Mouse (Mus musculus): ENCODE results near the gene Shprh. TPM values are rescaled to one million over a fixed set of nuclear protein-coding genes. Genes with fewer than 3 reads are reported as not detected.

The Shprh gene
- total and polyA plus RNA-seq, 3 experiments: 11.0 to 12.9 (median 12.1) TPM

DNA sequence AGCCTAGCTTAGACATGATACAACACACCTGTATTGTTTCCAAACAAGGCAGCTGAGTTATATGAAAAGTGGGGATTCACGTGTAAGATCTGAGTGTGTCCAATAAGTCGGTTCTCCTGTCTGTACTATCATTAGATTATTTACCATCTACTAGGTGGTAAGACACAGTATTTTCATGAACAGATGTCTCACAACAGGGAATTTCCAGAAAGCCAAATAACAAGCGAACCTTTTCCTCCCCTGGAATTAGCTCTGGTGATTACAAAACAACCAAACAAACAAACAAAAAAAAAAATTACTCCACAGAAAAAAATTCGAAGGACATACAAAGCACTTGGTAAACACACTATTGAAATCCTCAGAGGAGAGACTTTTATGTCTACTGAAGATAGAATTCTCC lies 781 bp upstream of the Shprh start:
- Histone ChIP-seq H3K27me3 (replicated peaks) (no peaks in the 10 kb centered on the region), H3K9ac (ENCODE audit: insufficient read depth, low read depth) (no peak overlapping the region), H3K9me3 (replicated peaks; ENCODE audit: low read length) (no peaks in the 10 kb centered on the region), H3K4me3 (replicated peaks in 1 of 3; ENCODE audit: low read depth in 2 of 3, low read length in 2 of 3, poor library complexity in 1 of 3) (no peak overlapping the region), H3K4me1 (ENCODE audit: control insufficient read depth in 1 of 2, insufficient read depth in 2 of 2) (peaks cover 4 to 31% of the 10 kb centered on the region in 2 experiments; a peak in 3 of 4 replicates), H3K36me3 (replicated peaks in 1 of 2; ENCODE audit: control insufficient read depth in 1 of 2, insufficient read depth in 1 of 2, low read length in 1 of 2) (peaks cover 10 to 22% of the 10 kb centered on the region in 2 experiments), H3K79me2 (replicated peaks; ENCODE audit: control insufficient read depth, extremely low read depth, insufficient read depth, poor library complexity, severe bottlenecking) (peaks cover 32% of the 10 kb centered on the region), H3K4me2 (ENCODE audit: insufficient read depth, low read depth, poor library complexity, severe bottlenecking) (peak overlapping the region; percentile 21; the same call in 1 of the 2 replicates), H3K27ac (ENCODE audit: insufficient read depth, low read depth) (no peak overlapping the region)
- TF ChIP-seq MAX (IDR thresholded peaks at IDR 0.05; ENCODE audit: low read length) (no peak), RAD21 (IDR thresholded peaks at IDR 0.05; ENCODE audit: low read depth, low read length) (no peak), ETS1 (conservative IDR thresholded peaks at IDR 0.05; ENCODE audit: low read depth, low read length) (no peak), CHD1 (IDR thresholded peaks at IDR 0.05; ENCODE audit: low read depth, low read length) (no peak), E2F4 (IDR thresholded peaks at IDR 0.05; ENCODE audit: insufficient replicate concordance, low read depth, low read length) (no peak), SIN3A (IDR thresholded peaks at IDR 0.05; ENCODE audit: low read length) (no peak), RCOR1 (conservative IDR thresholded peaks at IDR 0.05; ENCODE audit: low read depth, low read length) (no peak), ZC3H11A (IDR thresholded peaks at IDR 0.05; ENCODE audit: low read depth, low read length) (no peak), KAT2A (IDR thresholded peaks at IDR 0.05; ENCODE audit: insufficient replicate concordance, low read length) (no peak), UBTF (IDR thresholded peaks at IDR 0.05; ENCODE audit: low read depth, low read length) (no peak), JUN (IDR thresholded peaks at IDR 0.05; ENCODE audit: insufficient read depth, low read depth, low read length) (no peak), CTCF (conservative IDR thresholded peaks at IDR 0.05 in 1 of 2, IDR thresholded peaks at IDR 0.05 in 1 of 2; ENCODE audit: low read depth in 2 of 2, low read length in 2 of 2) (no peak), ZKSCAN1 (IDR thresholded peaks at IDR 0.05; ENCODE audit: borderline replicate concordance, low read depth, low read length) (no peak), EP300 (IDR thresholded peaks at IDR 0.05; ENCODE audit: low read length) (no peak), TBP (conservative IDR thresholded peaks at IDR 0.05; ENCODE audit: low read depth, low read length) (no peak), USF2 (conservative IDR thresholded peaks at IDR 0.05; ENCODE audit: low read depth, low read length) (no peak), TCF12 (IDR thresholded peaks at IDR 0.05; ENCODE audit: low read depth, low read length) (no peak), NRF1 (IDR thresholded peaks at IDR 0.05; ENCODE audit: low read depth, low read length) (no peak), BHLHE40 (IDR thresholded peaks at IDR 0.05; ENCODE audit: low read depth, low read length) (no peak), MAFK (IDR thresholded peaks at IDR 0.05; ENCODE audit: insufficient replicate concordance, low read length) (no peak)
- in situ Hi-C loops (cut with MboI; ENCODE audit: low pct_ligation_motif_present, low pct_unique_long_range_greater_than_20kb, low sequenced_read_pairs): no loop called here
- dilution Hi-C loops (cut with MboI; ENCODE audit: extremely low pct_ligation_motif_present, extremely low pct_unique_long_range_greater_than_20kb, low sequenced_read_pairs): no loop called here
- no peak for DNase-seq (ENCODE audit: extremely low read depth)

DNA sequence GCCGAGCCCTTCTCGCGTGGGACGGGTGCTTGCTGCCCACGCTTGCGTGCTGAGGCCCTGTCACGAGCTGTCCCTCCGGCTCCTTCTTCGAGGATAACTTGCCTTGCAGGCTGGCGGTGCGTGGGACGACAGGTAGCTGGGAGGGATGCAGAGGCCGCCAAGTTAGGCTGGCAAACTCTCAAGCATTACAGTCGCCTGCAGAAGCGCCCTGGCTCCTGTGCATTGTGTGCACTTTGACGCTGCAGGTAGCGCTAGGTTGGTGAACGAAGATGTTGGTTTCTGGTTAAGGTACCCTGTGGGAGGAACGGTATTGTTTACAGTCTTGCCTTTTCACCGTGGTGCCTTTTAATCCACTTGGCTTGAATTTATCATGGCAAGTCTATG lies 507 bp downstream of the Shprh start:
- Histone ChIP-seq H3K4me2 (ENCODE audit: insufficient read depth, low read depth, poor library complexity, severe bottlenecking) (peak overlapping the region; percentile 64), H3K27ac (ENCODE audit: insufficient read depth, low read depth) (no peak overlapping the region; the same call in 1 of the 2 replicates), H3K4me3 (replicated peaks in 1 of 3; ENCODE audit: low read depth in 2 of 3, low read length in 2 of 3, poor library complexity in 1 of 3) (peak overlapping the region; percentile 84 to 96 (median 92)), H3K9me3 (replicated peaks; ENCODE audit: low read length) (no peaks in the 10 kb centered on the region), H3K79me2 (replicated peaks; ENCODE audit: control insufficient read depth, extremely low read depth, insufficient read depth, poor library complexity, severe bottlenecking) (peaks cover 33% of the 10 kb centered on the region), H3K36me3 (replicated peaks in 1 of 2; ENCODE audit: control insufficient read depth in 1 of 2, insufficient read depth in 1 of 2, low read length in 1 of 2) (peaks cover 10 to 29% of the 10 kb centered on the region in 2 experiments), H3K27me3 (replicated peaks) (no peaks in the 10 kb centered on the region), H3K9ac (ENCODE audit: insufficient read depth, low read depth) (peak overlapping the region; percentile 67), H3K4me1 (ENCODE audit: control insufficient read depth in 1 of 2, insufficient read depth in 2 of 2) (peaks cover 4 to 36% of the 10 kb centered on the region in 2 experiments; a peak in 3 of 4 replicates)
- dilution Hi-C loops (cut with MboI; ENCODE audit: extremely low pct_ligation_motif_present, extremely low pct_unique_long_range_greater_than_20kb, low sequenced_read_pairs) (no loop called here), in situ Hi-C loops (cut with MboI; ENCODE audit: low pct_ligation_motif_present, low pct_unique_long_range_greater_than_20kb, low sequenced_read_pairs) (no loop called here)
- TF ChIP-seq ZC3H11A (IDR thresholded peaks at IDR 0.05; ENCODE audit: low read depth, low read length): no peak
- TF ChIP-seq UBTF (IDR thresholded peaks at IDR 0.05; ENCODE audit: low read depth, low read length): 0 out of 2 replicates have a peak, but pooled peaks have one; percentile 45
- DNase-seq (ENCODE audit: extremely low read depth): peak; percentile 11
